Mouse (Mus musculus): ENCODE data around the gene Ccdc77. TPM values are rescaled to one million over a fixed set of nuclear protein-coding genes. Genes with fewer than 3 reads are reported as not detected.

Ccdc77 gene
- total RNA-seq, 2 experiments from 2014 or later = 31.7 to 45.6 TPM

Other genes with a start within 250 kb of the Ccdc77 start
- gene D330020A13Rik, start 70.0 kb downstream of the Ccdc77 start, total RNA-seq (2014; fragmentation: Nextera tagmentation) = not detected in 2 replicates
- not detected in 2 replicates for gene D330020A13Rik, start 70.0 kb downstream of the Ccdc77 start, total RNA-seq (2017)
- 0.15 TPM in 1 of 2 replicates, not detected in the other for gene B4galnt3, start 69.8 kb downstream of the Ccdc77 start, total RNA-seq (2014; fragmentation: Nextera tagmentation)
- 0.57 TPM in 1 of 2 replicates, not detected in the other for gene B4galnt3, start 69.8 kb downstream of the Ccdc77 start, total RNA-seq (2017)
- 42.8 and 49.4 TPM in 2 replicates for gene Kdm5a, start 250 bp downstream of the Ccdc77 start, total RNA-seq (2014; fragmentation: Nextera tagmentation)
- 165 and 213 TPM in 2 replicates for gene Kdm5a, start 250 bp downstream of the Ccdc77 start, total RNA-seq (2017)
- 34.5 and 40.8 TPM in 2 replicates for gene Il17ra, start 98.9 kb upstream of the Ccdc77 start, total RNA-seq (2014; fragmentation: Nextera tagmentation)
- 30.4 and 45.9 TPM in 2 replicates for gene Il17ra, start 98.9 kb upstream of the Ccdc77 start, total RNA-seq (2017)
- gene Tmem121b, start 129.4 kb upstream of the Ccdc77 start, total RNA-seq (2014; fragmentation: Nextera tagmentation) = not detected in 2 replicates
- not detected in 2 replicates for gene Tmem121b, start 129.4 kb upstream of the Ccdc77 start, total RNA-seq (2017)
- gene Hdhd5, start 166.9 kb upstream of the Ccdc77 start, total RNA-seq (2014; fragmentation: Nextera tagmentation) = 18.5 and 24.8 TPM in 2 replicates
- 10.1 and 18.1 TPM in 2 replicates for gene Hdhd5, start 166.9 kb upstream of the Ccdc77 start, total RNA-seq (2017)

Measured in megakaryocyte-erythroid progenitor cell, adult 5-6 weeks (primary cell).